Mouse (Mus musculus): ENCODE results near the gene Rabgap1l. TPM values are rescaled to one million over a fixed set of nuclear protein-coding genes. Genes with fewer than 3 reads are reported as not detected.
A peak's percentile ranks its signal among the peaks of the same experiment; 100 is the strongest.
"Not testable (repeated sequence)": the region's sequence is repeated elsewhere in the genome, so short reads cannot be mapped to it uniquely, and the experiment has no call there.

Gene Rabgap1l
- polyA plus RNA-seq, 1 experiment = 37.1 TPM

- Histone ChIP-seq H3K27me3 (ENCODE audit: control insufficient read depth, insufficient read depth, low read length, poor library complexity, severe bottlenecking) (no peaks in the 10 kb centered on the region), H3K9me3 (replicated peaks; ENCODE audit: control insufficient read depth, insufficient read depth, low read length, poor library complexity, severe bottlenecking) (no peaks in the 10 kb centered on the region), H3K4me1 (ENCODE audit: control insufficient read depth, insufficient read depth, low read length) (no peaks in the 10 kb centered on the region), H3K4me3 (ENCODE audit: low read depth, low read length) (no peak overlapping the region), H3K9ac (ENCODE audit: low read depth, poor library complexity, severe bottlenecking) (no peak overlapping the region), H3K27ac (ENCODE audit: insufficient read depth, low read length) (no peak overlapping the region), H3K36me3 (ENCODE audit: control insufficient read depth, insufficient read depth, low read length, poor library complexity, severe bottlenecking) (no peaks in the 10 kb centered on the region)
- TF ChIP-seq CTCF (IDR thresholded peaks at IDR 0.05; ENCODE audit: low read depth, low read length) (no peak), POLR2A (IDR thresholded peaks at IDR 0.05; ENCODE audit: insufficient read depth, low read length) (no peak), EP300 (IDR thresholded peaks at IDR 0.05; ENCODE audit: insufficient read depth, low read depth, low read length) (no peak)
Observed at GRCm38 (mm10) chr1:160672088-160672814, 120.8 kb downstream of the Rabgap1l start.

DNA sequence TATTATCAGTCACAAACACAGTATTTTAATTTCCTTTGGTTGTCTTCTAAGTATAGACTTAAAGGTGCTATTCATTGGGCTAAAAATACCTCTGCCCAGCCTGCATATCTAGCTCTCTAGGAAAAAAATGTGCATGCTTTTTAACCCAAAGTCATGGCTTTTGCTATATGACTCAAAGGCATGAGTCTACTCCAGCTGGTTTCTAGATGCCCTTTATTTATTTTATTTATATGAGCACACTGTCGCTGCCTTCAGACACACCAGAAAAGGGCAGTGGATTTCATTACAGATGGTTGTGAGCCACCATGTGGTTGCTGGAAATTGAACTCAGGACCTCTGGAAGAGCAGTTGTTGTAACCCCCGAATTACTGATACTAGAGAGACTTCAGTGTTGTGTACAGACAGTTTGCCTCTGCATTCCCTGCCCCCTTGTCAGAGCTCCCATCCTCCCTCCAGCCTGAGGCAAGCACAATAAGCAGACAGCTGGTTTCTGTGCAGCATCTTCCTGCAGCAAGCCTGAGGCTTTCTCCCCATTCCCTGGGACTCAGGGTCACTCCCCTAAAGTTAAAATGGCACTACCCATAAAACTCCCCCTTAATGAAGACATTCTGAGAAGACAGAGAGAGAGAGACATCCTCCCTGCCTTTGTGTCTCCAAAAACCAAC is 137.1 kb downstream of the Rabgap1l start:
- no peak for TF ChIP-seq CTCF (IDR thresholded peaks at IDR 0.05; ENCODE audit: low read depth, low read length)
- TF ChIP-seq EP300 (IDR thresholded peaks at IDR 0.05; ENCODE audit: insufficient read depth, low read depth, low read length) = 0 out of 2 replicates have a peak, but pooled peaks have one; percentile 50
- Histone ChIP-seq H3K4me3 (ENCODE audit: low read depth, low read length) (no peak overlapping the region), H3K27me3 (ENCODE audit: control insufficient read depth, insufficient read depth, low read length, poor library complexity, severe bottlenecking) (no peaks in the 10 kb centered on the region), H3K27ac (ENCODE audit: insufficient read depth, low read length) (no peak overlapping the region), H3K9ac (ENCODE audit: low read depth, poor library complexity, severe bottlenecking) (no peak overlapping the region), H3K4me1 (ENCODE audit: control insufficient read depth, insufficient read depth, low read length) (peaks cover 5% of the 10 kb centered on the region), H3K36me3 (ENCODE audit: control insufficient read depth, insufficient read depth, low read length, poor library complexity, severe bottlenecking) (no peaks in the 10 kb centered on the region), H3K9me3 (replicated peaks; ENCODE audit: control insufficient read depth, insufficient read depth, low read length, poor library complexity, severe bottlenecking) (no peaks in the 10 kb centered on the region)

- Histone ChIP-seq H3K9me3 (replicated peaks; ENCODE audit: control insufficient read depth, insufficient read depth, low read length, poor library complexity, severe bottlenecking) (no peaks in the 10 kb centered on the region), H3K4me1 (ENCODE audit: control insufficient read depth, insufficient read depth, low read length) (peaks cover 7% of the 10 kb centered on the region), H3K9ac (ENCODE audit: low read depth, poor library complexity, severe bottlenecking) (no peak overlapping the region), H3K27ac (ENCODE audit: insufficient read depth, low read length) (no peak overlapping the region), H3K27me3 (ENCODE audit: control insufficient read depth, insufficient read depth, low read length, poor library complexity, severe bottlenecking) (no peaks in the 10 kb centered on the region), H3K36me3 (ENCODE audit: control insufficient read depth, insufficient read depth, low read length, poor library complexity, severe bottlenecking) (no peaks in the 10 kb centered on the region), H3K4me3 (ENCODE audit: low read depth, low read length) (no peak overlapping the region)
- no peak for TF ChIP-seq POLR2A (IDR thresholded peaks at IDR 0.05; ENCODE audit: insufficient read depth, low read length)
- TF ChIP-seq EP300 (IDR thresholded peaks at IDR 0.05; ENCODE audit: insufficient read depth, low read depth, low read length) = peak; percentile 92
Observed at GRCm38 (mm10) chr1:160651691-160652090, 141.3 kb downstream of the Rabgap1l start.

DNA sequence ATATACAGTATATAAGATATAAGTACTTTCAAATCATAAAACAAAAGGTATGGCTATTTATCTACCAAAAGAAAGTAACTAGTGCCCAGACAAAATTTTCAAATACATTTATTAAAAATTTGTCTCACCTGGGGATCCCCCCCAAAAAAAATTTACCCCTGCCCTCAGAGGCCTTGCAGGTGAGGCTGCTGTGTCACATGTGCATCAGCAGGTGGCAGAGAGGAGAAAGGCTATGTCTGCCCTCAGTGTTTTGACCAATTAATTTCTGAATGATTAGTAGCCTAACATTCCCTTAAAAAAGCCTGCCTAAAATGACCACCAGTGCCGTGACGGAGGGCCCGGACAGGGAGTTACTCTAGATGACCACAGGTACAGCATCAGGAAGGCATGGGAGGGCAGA is 147.6 kb downstream of the Rabgap1l start:
- Histone ChIP-seq H3K4me1 (ENCODE audit: control insufficient read depth, insufficient read depth, low read length) (peaks cover 2% of the 10 kb centered on the region), H3K4me3 (ENCODE audit: low read depth, low read length) (no peak overlapping the region), H3K9ac (ENCODE audit: low read depth, poor library complexity, severe bottlenecking) (no peak overlapping the region), H3K9me3 (replicated peaks; ENCODE audit: control insufficient read depth, insufficient read depth, low read length, poor library complexity, severe bottlenecking) (no peaks in the 10 kb centered on the region), H3K36me3 (ENCODE audit: control insufficient read depth, insufficient read depth, low read length, poor library complexity, severe bottlenecking) (no peaks in the 10 kb centered on the region), H3K27me3 (ENCODE audit: control insufficient read depth, insufficient read depth, low read length, poor library complexity, severe bottlenecking) (no peaks in the 10 kb centered on the region), H3K27ac (ENCODE audit: insufficient read depth, low read length) (no peak overlapping the region)
- TF ChIP-seq POLR2A (IDR thresholded peaks at IDR 0.05; ENCODE audit: insufficient read depth, low read length) = no peak
- peak; percentile 34 for TF ChIP-seq CTCF (IDR thresholded peaks at IDR 0.05; ENCODE audit: low read depth, low read length)

GRCm38 (mm10) chr1:160628213-160628932 is 164.6 kb downstream of the Rabgap1l start:
- Histone ChIP-seq H3K36me3 (ENCODE audit: control insufficient read depth, insufficient read depth, low read length, poor library complexity, severe bottlenecking) (no peaks in the 10 kb centered on the region), H3K27me3 (ENCODE audit: control insufficient read depth, insufficient read depth, low read length, poor library complexity, severe bottlenecking) (no peaks in the 10 kb centered on the region), H3K4me3 (ENCODE audit: low read depth, low read length) (no peak overlapping the region), H3K4me1 (ENCODE audit: control insufficient read depth, insufficient read depth, low read length) (no peaks in the 10 kb centered on the region), H3K27ac (ENCODE audit: insufficient read depth, low read length) (no peak overlapping the region), H3K9ac (ENCODE audit: low read depth, poor library complexity, severe bottlenecking) (no peak overlapping the region), H3K9me3 (replicated peaks; ENCODE audit: control insufficient read depth, insufficient read depth, low read length, poor library complexity, severe bottlenecking) (no peaks in the 10 kb centered on the region)
- no peak for TF ChIP-seq CTCF (IDR thresholded peaks at IDR 0.05; ENCODE audit: low read depth, low read length)
- TF ChIP-seq EP300 (IDR thresholded peaks at IDR 0.05; ENCODE audit: insufficient read depth, low read depth, low read length) = no peak
- TF ChIP-seq POLR2A (IDR thresholded peaks at IDR 0.05; ENCODE audit: insufficient read depth, low read length) = no peak

DNA sequence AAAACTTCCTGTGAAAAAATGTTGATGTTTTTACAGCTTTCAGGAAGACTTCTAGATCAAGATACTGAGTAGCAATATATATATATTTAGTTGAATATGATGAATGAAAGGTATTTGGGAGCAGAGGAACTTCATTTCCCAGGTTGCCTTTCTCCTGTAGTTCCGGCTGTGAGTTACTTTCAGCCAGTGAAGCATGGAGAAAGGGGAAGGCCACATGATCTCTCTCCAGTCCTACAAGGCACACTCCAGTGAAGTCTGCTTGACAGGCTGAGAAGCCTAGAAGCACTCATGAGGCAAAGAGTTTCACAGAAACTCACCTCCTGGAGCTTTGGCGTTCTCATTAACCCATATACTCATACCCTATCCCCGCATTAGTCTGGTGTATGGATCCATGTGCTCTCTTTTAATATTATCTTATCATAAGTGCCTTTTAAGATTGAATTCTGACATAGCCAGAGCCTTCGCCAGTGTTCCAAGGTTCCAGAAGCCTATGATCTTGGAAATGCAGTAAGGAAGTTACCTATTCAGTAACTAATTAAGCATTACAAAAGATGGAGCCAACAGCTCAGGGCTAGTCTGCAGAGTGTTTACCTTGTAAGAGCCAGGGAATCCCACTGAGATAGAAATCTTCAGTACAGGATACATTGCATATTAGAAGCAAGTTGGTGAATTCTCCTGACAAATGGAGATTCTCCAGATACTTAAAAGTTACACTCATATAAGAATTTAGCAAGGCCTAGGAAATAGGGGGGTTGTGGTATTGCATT is 168.5 kb downstream of the Rabgap1l start:
- H3K9ac ChIP-seq (ENCODE audit: low read depth, poor library complexity, severe bottlenecking); H3K36me3 ChIP-seq (ENCODE audit: control insufficient read depth, insufficient read depth, low read length, poor library complexity, severe bottlenecking); H3K27me3 ChIP-seq (ENCODE audit: control insufficient read depth, insufficient read depth, low read length, poor library complexity, severe bottlenecking); H3K4me3 ChIP-seq (ENCODE audit: low read depth, low read length); H3K4me1 ChIP-seq (ENCODE audit: control insufficient read depth, insufficient read depth, low read length); H3K9me3 ChIP-seq (replicated peaks; ENCODE audit: control insufficient read depth, insufficient read depth, low read length, poor library complexity, severe bottlenecking): not testable (repeated sequence)
- peak overlapping the region; percentile 95 for H3K27ac ChIP-seq (ENCODE audit: insufficient read depth, low read length)
